Mouse (Mus musculus) CH12.LX (cell line): ENCODE results near the gene Pirb. TPM values are rescaled to one million over a fixed set of nuclear protein-coding genes. Genes with fewer than 3 reads are reported as not detected.

ENCODE experiments used
- DNase-seq: peaks from one replicate; pipeline ENCODE4 v3.0.0-alpha.2; 2013; ENCODE audit errors: extremely low read depth
- H3K27ac ChIP-seq: 2 replicates; pipeline ENCODE4 v1.5.1; 2012; ENCODE audit warnings: low read depth, mild to moderate bottlenecking, control low read depth, moderate library complexity; ENCODE audit not compliant: insufficient read depth
- H3K27me3 ChIP-seq: replicated peaks from 2 replicates; pipeline ENCODE3; 2012; ENCODE audit warnings: inconsistent platforms
- H3K36me3 ChIP-seq, 2 experiments: replicated peaks in 1 of 2; 2 replicates each; pipeline versions ENCODE3 to v1.6.1; 2012; ENCODE audit warnings: inconsistent platforms in 1 of 2, low read length in 1 of 2, mild to moderate bottlenecking in 1 of 2, mixed read lengths in 1 of 2, moderate library complexity in 1 of 2; ENCODE audit not compliant: control insufficient read depth in 1 of 2, insufficient read depth in 1 of 2
- H3K4me1 ChIP-seq, 2 experiments: 2 replicates each; pipeline ENCODE4 v1.6.1; 2012; ENCODE audit warnings: inconsistent platforms in 1 of 2, moderate library complexity in 1 of 2; ENCODE audit not compliant: insufficient read depth in 2 of 2, control insufficient read depth in 1 of 2
- H3K4me2 ChIP-seq: 2 replicates; pipeline ENCODE4 v1.6.1; 2012; ENCODE audit warnings: low read depth, mild to moderate bottlenecking, control low read depth; ENCODE audit not compliant: poor library complexity, insufficient read depth, severe bottlenecking
- H3K4me3 ChIP-seq, 3 experiments: fragments of 150-350 bp in 1 of 3; sonication (generic) in 1 of 3; replicated peaks in 1 of 3; 2 replicates each; pipeline versions ENCODE3 to v1.5.1; 2011 to 2012; ENCODE audit warnings: low read depth in 2 of 3, low read length in 2 of 3, mild to moderate bottlenecking in 2 of 3, moderate library complexity in 2 of 3, control low read depth in 1 of 3, improper control_type of control experiment in 1 of 3, inconsistent platforms in 1 of 3, mixed read lengths in 1 of 3; ENCODE audit not compliant: poor library complexity in 1 of 3
- H3K79me2 ChIP-seq: replicated peaks from 2 replicates; pipeline ENCODE4 v1.6.1; 2012; ENCODE audit warnings: mild to moderate bottlenecking, moderate library complexity; ENCODE audit not compliant: control insufficient read depth, poor library complexity, insufficient read depth, severe bottlenecking; ENCODE audit errors: extremely low read depth
- H3K9ac ChIP-seq: 2 replicates; pipeline ENCODE4 v1.6.1; 2012; ENCODE audit warnings: low read depth, mild to moderate bottlenecking, control low read depth, moderate library complexity; ENCODE audit not compliant: insufficient read depth
- H3K9me3 ChIP-seq: replicated peaks from 2 replicates; pipeline ENCODE3; 2012; ENCODE audit warnings: low read length, inconsistent platforms, mixed read lengths
- CHD1 ChIP-seq: IDR thresholded peaks from 2 replicates; pipeline ENCODE4 v1.6.1; 2012; ENCODE audit warnings: low read depth, low read length, improper control_type of control experiment, inconsistent platforms
- E2F4 ChIP-seq: IDR thresholded peaks from 2 replicates; pipeline ENCODE4 v1.6.1; 2011; ENCODE audit warnings: low read depth, low read length, improper control_type of control experiment; ENCODE audit not compliant: insufficient replicate concordance
- ELF1 ChIP-seq: IDR thresholded peaks from 2 replicates; pipeline ENCODE4 v1.6.1; 2014; ENCODE audit warnings: low read depth, mild to moderate bottlenecking, inconsistent platforms, low read length, improper control_type of control experiment
- HCFC1 ChIP-seq: IDR thresholded peaks from 2 replicates; pipeline ENCODE4 v1.6.1; 2012; ENCODE audit warnings: low read depth, mild to moderate bottlenecking, inconsistent platforms, low read length, improper control_type of control experiment
- JUN ChIP-seq: IDR thresholded peaks from 2 replicates; pipeline ENCODE4 v1.6.1; 2011; ENCODE audit warnings: low read depth, mild to moderate bottlenecking, low read length, improper control_type of control experiment, moderate library complexity; ENCODE audit not compliant: insufficient read depth
- JUND ChIP-seq: conservative IDR thresholded peaks from 2 replicates; pipeline ENCODE4 v1.6.1; 2011; ENCODE audit warnings: low read depth, low read length, improper control_type of control experiment
- MAX ChIP-seq: IDR thresholded peaks from 2 replicates; pipeline ENCODE4 v1.6.1; 2011; ENCODE audit warnings: low read length, improper control_type of control experiment
- MAZ ChIP-seq: IDR thresholded peaks from 2 replicates; pipeline ENCODE4 v1.6.1; 2012; ENCODE audit warnings: low read depth, mild to moderate bottlenecking, inconsistent platforms, low read length, improper control_type of control experiment, moderate library complexity
- MEF2A ChIP-seq: IDR thresholded peaks from 2 replicates; pipeline ENCODE4 v1.6.1; 2014; ENCODE audit warnings: low read depth, mild to moderate bottlenecking, inconsistent platforms, low read length, improper control_type of control experiment, borderline replicate concordance
- MXI1 ChIP-seq: IDR thresholded peaks from 2 replicates; pipeline ENCODE4 v1.6.1; 2011; ENCODE audit warnings: mild to moderate bottlenecking, low read depth, low read length, improper control_type of control experiment
- MYC ChIP-seq: IDR thresholded peaks from 2 replicates; pipeline ENCODE4 v1.6.1; 2011; ENCODE audit warnings: low read depth, mild to moderate bottlenecking, improper control_type of control experiment, low read length
- NELFE ChIP-seq: IDR thresholded peaks from 2 replicates; pipeline ENCODE4 v1.6.1; 2011; ENCODE audit warnings: low read depth, low read length, improper control_type of control experiment
- PAX5 ChIP-seq: IDR thresholded peaks from 2 replicates; pipeline ENCODE4 v1.6.1; 2012; ENCODE audit warnings: low read length, inconsistent platforms, mixed read lengths
- POLR2A ChIP-seq: IDR thresholded peaks from 2 replicates; pipeline ENCODE4 v1.6.1; 2011; ENCODE audit warnings: low read depth, mild to moderate bottlenecking, improper control_type of control experiment, low read length
- RCOR1 ChIP-seq: conservative IDR thresholded peaks from 2 replicates; pipeline ENCODE4 v1.6.1; 2012; ENCODE audit warnings: low read depth, mild to moderate bottlenecking, inconsistent platforms, low read length, improper control_type of control experiment
- SMC3 ChIP-seq: IDR thresholded peaks from 2 replicates; pipeline ENCODE4 v1.6.1; 2011; ENCODE audit warnings: low read depth, low read length, improper control_type of control experiment
- TBP ChIP-seq: conservative IDR thresholded peaks from 2 replicates; pipeline ENCODE4 v1.6.1; 2011; ENCODE audit warnings: low read depth, low read length, improper control_type of control experiment
- TCF12 ChIP-seq: IDR thresholded peaks from 2 replicates; pipeline ENCODE4 v1.6.1; 2014; ENCODE audit warnings: low read depth, mild to moderate bottlenecking, inconsistent platforms, low read length, improper control_type of control experiment
- UBTF ChIP-seq: IDR thresholded peaks from 2 replicates; pipeline ENCODE4 v1.6.1; 2012; ENCODE audit warnings: low read depth, mild to moderate bottlenecking, inconsistent platforms, low read length, improper control_type of control experiment, moderate library complexity
- USF1 ChIP-seq: IDR thresholded peaks from 2 replicates; pipeline ENCODE4 v1.6.1; 2014; ENCODE audit warnings: low read depth, mild to moderate bottlenecking, inconsistent platforms, low read length, improper control_type of control experiment
- USF2 ChIP-seq: conservative IDR thresholded peaks from 2 replicates; pipeline ENCODE4 v1.6.1; 2011; ENCODE audit warnings: low read depth, low read length, improper control_type of control experiment
- ZC3H11A ChIP-seq: IDR thresholded peaks from 2 replicates; pipeline ENCODE4 v1.6.1; 2012; ENCODE audit warnings: low read depth, mild to moderate bottlenecking, inconsistent platforms, low read length, improper control_type of control experiment
- ZKSCAN1 ChIP-seq: IDR thresholded peaks from 2 replicates; pipeline ENCODE4 v1.6.1; 2012; ENCODE audit warnings: low read depth, inconsistent platforms, low read length, improper control_type of control experiment, borderline replicate concordance
- dilution Hi-C: fragments of 300-500 bp; cut with MboI; formaldehyde crosslinking; loops from 2 replicates; pipeline ENCODE4 v1.14.3; 2020; ENCODE audit warnings: low sequenced_read_pairs; ENCODE audit not compliant: extremely low pct_unique_long_range_greater_than_20kb, extremely low pct_ligation_motif_present
- in situ Hi-C: fragments of 300-500 bp; cut with MboI; formaldehyde crosslinking; loops from 3 replicates; pipeline ENCODE4 v1.14.3; 2019; ENCODE audit warnings: low sequenced_read_pairs, low pct_ligation_motif_present, low pct_unique_long_range_greater_than_20kb, mixed read lengths
- polyA plus RNA-seq: library from polyadenylated mRNA; unstranded; fragments of >175 nt; gene quantifications from 2 replicates; pipeline ENCODE4 v1.2.1, GENCODE M21; 2012; ENCODE audit warnings: low read depth; ENCODE audit not compliant: insufficient read length
- total RNA-seq, 2 experiments: library from RNA; depleted of rRNA; stranded (reverse); fragments of 300-350 nt in 1 of 2; fragments of >200 nt in 1 of 2; gene quantifications; 2 replicates each; pipeline ENCODE4 v1.2.3; 2012 to 2014

Gene Pirb
- total and polyA plus RNA-seq, 3 experiments, result 2.8 to 10.7 (median 5.0) TPM

DNA sequence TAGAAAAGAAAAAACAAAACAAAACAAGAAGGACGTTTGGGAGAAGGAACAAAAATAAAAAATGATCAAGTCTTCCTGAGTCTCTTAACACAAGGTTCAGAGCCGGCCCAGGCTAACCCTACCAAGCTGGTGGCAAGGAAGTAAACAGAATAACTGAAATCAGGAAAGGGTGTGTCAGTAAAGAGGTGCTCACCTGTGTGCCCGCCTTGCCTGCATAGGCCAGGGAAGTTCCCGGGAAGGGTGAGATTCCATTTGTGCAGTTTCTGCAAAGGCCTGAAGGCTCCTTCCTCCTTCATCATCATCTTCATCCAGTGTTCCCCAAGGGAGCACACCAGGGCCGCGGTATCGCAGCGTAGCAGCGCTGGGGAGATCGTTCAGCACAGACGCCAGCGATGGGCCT lies 43.8 kb downstream of the Pirb start:
- TF ChIP-seq MAZ, result no peak
- TF ChIP-seq HCFC1, result no peak
- TF ChIP-seq JUND, result no peak
- TF ChIP-seq MXI1, result no peak
- no peak for TF ChIP-seq TCF12
- TF ChIP-seq ZKSCAN1, result no peak
- no peak for TF ChIP-seq MEF2A
- TF ChIP-seq USF1, result no peak
- Histone ChIP-seq H3K4me1 (peaks cover 0 to 31% of the 10 kb centered on the region in 2 experiments; a peak in 2 of 4 replicates), H3K9ac (no peak overlapping the region), H3K27ac (no peak overlapping the region), H3K36me3 (peaks cover 2 to 39% of the 10 kb centered on the region in 2 experiments), H3K9me3 (no peaks in the 10 kb centered on the region), H3K27me3 (no peaks in the 10 kb centered on the region), H3K4me3 (no peak overlapping the region), H3K79me2 (no peaks in the 10 kb centered on the region), H3K4me2 (no peak overlapping the region)
- no peak for DNase-seq
- in situ Hi-C loops (no loop called here), dilution Hi-C loops (no loop called here)

DNA sequence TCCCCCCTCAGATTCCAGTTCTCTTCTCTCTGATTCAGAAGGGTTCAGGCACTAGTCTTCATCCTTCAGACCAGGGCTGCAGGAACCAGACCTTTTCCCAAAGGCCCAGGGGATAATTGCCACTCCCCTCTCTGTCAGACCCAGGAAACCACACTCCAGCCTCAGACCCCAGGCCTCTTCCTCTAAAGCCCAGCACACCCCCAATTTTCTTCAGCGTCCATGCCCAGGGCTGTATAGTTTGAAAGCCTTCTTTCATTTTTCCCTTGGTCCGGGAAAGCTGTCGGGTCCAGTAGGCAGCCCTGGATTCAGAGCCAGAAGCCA lies 45.0 kb downstream of the Pirb start:
- Histone ChIP-seq H3K36me3 (peaks cover 0 to 38% of the 10 kb centered on the region in 2 experiments), H3K27ac (no peak overlapping the region), H3K27me3 (no peaks in the 10 kb centered on the region), H3K79me2 (no peaks in the 10 kb centered on the region), H3K9me3 (no peaks in the 10 kb centered on the region), H3K9ac (no peak overlapping the region), H3K4me1 (peaks cover 0 to 29% of the 10 kb centered on the region in 2 experiments; a peak in 2 of 4 replicates), H3K4me3 (no peak overlapping the region), H3K4me2 (no peak overlapping the region)
- dilution Hi-C loops, result no loop called here
- in situ Hi-C loops, result no loop called here
- TF ChIP-seq ZC3H11A (no peak), USF2 (no peak), JUND (no peak), ELF1 (no peak), MEF2A (no peak), MYC (no peak), CHD1 (no peak), SMC3 (no peak), RCOR1 (no peak), E2F4 (no peak), MAX (no peak), NELFE (no peak), TBP (no peak), JUN (no peak), POLR2A (no peak), PAX5 (no peak), UBTF (no peak)
- no peak for DNase-seq
